Mouse (Mus musculus) monocyte, adult 5-6 weeks (primary cell): ENCODE measurements around the gene Tas2r143. TPM values are rescaled to one million over a fixed set of nuclear protein-coding genes. Genes with fewer than 3 reads are reported as not detected.

Experiments used
- ATAC-seq: fragments of 153-309, 156-312 bp; replicated peaks from 2 replicates; pipeline ENCODE4 v1.8.0; 2017; ENCODE audit warnings: mild to moderate bottlenecking; ENCODE audit not compliant: low TSS enrichment, insufficient number of reproducible peaks, severe bottlenecking, poor library complexity, low FRiP score
- total RNA-seq: library from RNA; stranded (forward); fragments of 200-1000, 200-491, 200-594 nt; gene quantifications from 3 replicates; pipeline ENCODE4 v1.2.3, GENCODE M21; 2017

Gene Tas2r143
- total RNA-seq: 2.9 to 4.2 TPM in 2 of 3 replicates, not detected in the other

DNA sequence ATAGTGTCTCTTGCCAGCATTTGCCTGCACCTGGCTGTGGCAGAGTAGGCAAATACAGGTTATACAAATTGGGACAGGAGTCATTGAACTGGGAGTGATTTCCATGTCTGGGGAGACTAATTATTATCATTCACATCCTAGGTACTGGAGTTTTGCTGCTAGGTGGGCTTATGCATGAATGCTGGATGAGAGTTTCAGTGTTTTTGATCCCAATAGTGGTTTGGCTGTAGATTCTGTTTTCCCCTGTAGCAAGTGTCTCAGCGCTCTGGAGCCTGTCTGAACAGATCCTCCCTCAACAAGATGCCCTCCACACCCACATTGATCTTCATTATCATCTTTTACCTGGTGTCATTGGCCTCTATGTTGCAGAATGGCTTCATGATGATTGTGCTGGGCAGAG lies at the start of gene Tas2r143:
Tas2r143 (plus strand) TSS at position 301 of the 400 bp plus-strand sequence.
- no peak for ATAC-seq

DNA sequence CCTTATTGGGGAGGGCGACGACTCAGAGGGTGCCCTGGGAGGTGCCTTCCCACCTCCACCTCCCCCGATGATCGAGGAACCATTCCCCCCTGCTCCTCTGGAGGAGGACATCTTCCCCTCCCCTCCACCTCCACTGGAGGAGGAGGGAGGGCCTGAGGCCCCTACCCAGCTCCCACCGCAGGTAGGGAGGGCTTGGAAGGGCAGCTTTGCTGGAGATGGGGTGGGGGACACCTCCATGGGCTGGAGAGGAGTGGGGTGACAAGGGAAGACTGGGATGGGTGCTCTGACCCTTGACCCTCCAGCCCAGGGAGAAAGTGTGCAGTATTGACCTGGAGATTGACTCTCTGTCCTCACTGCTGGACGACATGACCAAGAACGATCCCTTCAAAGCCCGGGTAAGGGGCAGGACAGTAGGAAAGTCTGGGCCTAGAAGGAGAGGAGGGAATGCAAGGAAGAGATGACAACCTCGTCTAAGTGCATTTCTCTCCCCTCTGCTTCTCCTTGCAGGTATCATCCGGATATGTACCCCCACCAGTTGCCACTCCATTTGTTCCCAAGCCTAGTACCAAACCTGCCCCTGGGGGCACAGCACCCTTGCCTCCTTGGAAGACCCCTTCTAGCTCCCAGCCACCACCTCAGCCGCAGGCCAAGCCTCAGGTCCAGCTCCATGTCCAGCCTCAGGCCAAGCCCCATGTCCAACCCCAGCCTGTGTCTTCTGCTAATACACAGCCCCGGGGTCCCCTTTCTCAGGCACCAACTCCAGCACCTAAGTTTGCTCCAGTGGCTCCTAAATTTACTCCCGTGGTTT lies 48.9 kb upstream of the Tas2r143 start:
- ATAC-seq: no peak

DNA sequence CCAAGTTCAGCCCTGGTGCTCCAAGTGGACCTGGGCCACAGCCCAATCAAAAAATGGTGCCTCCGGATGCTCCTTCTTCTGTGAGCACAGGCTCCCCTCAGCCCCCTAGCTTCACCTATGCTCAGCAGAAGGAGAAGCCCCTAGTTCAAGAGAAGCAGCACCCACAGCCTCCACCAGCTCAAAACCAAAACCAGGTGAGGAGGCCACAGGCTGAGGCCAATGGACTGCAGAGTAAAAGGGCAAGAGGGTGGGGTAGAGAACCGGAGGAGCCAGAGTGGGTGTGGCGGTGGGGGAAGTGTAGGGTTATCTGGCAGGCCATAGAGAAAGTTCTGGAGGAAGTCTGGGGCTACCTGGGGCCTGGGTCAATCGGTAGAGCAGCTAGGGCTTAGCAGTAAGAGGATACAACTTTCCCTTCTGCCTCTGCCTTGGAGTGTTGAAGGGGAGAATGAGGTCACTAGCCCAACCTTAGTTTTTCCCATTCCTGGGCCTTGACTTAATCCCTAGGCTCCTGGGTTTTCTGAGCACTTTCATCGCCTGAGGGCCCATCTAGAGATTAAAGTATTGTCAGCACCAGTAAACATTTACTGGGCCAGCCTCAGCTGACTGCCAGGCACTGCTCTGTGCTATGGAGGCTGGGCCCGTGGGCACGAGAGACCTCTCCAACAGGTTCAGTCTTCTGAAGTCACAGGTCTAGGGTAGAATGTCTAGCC lies 48.1 kb upstream of the Tas2r143 start:
- ATAC-seq: no peak

DNA sequence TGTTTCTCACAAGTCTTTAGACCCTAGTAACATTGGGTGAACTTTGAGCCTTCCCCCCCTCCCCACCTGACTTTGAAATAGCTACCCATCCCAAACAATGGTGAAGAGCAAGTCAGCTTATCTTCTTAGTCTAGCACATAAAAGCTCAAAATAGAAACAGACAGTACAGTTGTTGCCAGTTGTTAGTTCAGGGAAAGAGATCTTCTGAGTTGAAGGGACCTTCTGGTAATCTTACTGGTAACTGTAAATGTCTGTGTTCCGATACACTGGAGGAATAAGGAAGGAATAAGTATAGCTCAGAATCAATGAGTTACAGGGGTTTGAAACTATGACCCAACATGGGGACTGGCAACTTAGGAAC lies 47.6 kb upstream of the Tas2r143 start:
- no peak for ATAC-seq

DNA sequence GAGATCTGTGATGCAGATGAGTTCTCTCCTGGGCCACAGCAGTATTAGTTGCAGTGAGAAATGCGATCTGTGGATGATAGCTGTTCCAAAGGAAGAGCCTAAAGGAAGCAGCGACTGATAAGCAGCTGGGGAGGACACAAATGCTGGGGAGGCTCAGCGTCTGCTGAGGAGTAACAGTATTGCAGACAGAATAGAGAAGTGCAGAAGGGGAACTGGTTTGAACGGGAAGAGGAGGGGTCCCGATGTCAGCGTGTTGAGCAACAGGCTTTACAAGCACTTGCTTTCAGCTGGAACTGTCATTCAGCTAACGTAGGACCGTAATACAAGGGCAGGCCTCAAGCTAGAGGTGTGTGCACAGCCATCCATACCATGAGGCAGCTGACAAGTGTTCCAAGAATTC lies 46.9 kb upstream of the Tas2r143 start:
- peak; percentile 46 for ATAC-seq

- 0 out of 2 replicates have a peak, but pooled peaks have one; percentile 3 for ATAC-seq
Observed at GRCm38 (mm10) chr6:42354076-42355019, 45.7 kb upstream of the Tas2r143 start.

DNA sequence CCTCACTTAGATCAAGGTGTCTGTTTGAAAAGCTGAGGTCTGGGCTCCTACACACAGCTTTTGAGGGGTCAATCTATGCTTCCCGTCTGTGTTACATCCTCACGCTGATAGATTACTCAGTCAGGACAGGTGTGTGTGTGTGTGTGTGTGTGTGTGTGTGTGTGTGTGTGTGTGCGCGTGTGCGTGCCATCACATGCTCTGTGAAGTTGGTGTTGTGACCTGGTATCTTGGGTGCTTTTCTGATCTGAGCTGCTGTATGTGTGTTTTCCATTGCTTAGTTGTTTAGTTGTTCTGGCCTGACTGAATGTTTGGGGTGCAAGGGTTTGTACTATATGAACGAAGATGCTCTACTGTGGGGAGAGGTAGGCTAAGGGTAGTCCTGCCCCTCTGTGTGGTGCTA lies 44.7 kb upstream of the Tas2r143 start:
- no peak for ATAC-seq

DNA sequence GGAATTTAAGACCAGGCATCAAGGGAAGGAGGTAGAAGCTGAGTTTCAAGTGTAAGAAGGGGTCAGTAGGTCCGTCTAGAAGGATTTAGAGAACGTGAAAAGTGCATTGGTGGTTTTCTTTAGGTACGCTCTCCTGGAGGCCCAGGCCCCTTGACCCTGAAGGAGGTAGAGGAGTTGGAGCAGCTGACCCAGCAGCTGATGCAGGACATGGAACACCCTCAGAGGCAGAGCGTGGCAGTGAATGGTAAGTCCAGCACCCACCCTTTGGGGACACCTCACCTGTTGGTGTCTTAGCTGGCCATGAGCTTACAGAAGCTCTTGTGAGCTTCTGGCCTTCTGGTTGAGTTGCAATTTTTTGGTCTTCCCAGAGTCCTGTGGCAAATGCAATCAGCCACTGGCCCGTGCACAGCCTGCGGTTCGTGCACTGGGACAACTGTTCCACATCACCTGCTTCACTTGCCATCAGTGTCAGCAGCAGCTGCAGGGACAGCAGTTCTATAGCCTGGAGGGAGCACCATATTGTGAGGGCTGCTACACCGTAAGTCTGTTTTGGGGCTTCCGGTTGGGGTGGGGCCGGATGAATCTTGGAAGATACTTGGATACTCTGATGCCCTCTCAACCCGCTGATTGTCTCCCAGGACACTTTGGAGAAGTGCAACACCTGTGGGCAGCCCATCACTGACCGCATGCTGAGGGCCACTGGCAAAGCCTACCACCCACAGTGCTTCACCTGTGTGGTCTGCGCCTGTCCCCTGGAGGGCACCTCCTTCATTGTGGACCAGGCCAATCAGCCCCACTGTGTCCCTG lies 44.0 kb upstream of the Tas2r143 start:
- no peak for ATAC-seq

- ATAC-seq: no peak
Observed at GRCm38 (mm10) chr6:42356913-42357312, 43.1 kb upstream of the Tas2r143 start.

GRCm38 (mm10) chr6:42357901-42358300 lies 42.1 kb upstream of the Tas2r143 start:
- no peak for ATAC-seq

- ATAC-seq: no peak
Observed at GRCm38 (mm10) chr6:42358901-42359300, 41.1 kb upstream of the Tas2r143 start.

DNA sequence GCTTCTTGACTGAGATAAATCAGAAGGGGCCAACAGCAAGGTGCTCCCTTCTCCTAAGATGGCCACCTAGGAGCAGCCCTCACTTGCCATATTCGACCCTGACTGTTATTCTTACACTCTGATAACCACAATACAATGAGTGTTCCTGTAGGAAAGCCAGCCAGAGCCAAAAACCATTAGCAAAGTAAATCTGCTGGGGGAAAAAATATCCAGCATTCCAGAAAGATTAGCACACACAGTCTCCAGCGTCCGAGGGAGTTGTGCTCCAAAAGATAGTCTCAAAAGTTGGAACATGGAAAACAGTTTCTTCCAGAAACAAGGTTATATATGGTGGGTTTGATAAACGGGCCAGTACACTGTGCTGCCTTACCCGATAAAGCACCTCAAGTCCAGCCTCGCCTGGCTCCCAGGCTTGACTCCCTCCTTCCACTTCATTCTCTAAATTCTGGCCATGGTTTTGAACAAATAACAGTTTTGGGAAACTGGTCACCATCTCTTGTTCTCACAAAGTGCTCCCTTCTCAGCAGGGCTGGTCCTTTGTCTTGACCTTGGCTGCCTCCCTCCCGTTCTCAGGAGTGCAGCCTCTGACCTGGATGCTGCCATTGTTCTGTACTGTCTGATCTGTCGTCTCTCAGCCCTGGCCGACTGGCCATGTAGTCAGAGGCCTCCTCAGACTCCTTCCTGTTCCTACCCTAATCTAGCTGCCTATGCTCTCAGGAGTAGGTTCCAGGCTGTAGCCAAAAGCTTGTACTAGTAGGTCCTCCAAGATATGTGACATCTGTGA lies 40.5 kb upstream of the Tas2r143 start:
- no peak for ATAC-seq

- ATAC-seq: no peak
Observed at GRCm38 (mm10) chr6:42360231-42360840, 39.7 kb upstream of the Tas2r143 start.

DNA sequence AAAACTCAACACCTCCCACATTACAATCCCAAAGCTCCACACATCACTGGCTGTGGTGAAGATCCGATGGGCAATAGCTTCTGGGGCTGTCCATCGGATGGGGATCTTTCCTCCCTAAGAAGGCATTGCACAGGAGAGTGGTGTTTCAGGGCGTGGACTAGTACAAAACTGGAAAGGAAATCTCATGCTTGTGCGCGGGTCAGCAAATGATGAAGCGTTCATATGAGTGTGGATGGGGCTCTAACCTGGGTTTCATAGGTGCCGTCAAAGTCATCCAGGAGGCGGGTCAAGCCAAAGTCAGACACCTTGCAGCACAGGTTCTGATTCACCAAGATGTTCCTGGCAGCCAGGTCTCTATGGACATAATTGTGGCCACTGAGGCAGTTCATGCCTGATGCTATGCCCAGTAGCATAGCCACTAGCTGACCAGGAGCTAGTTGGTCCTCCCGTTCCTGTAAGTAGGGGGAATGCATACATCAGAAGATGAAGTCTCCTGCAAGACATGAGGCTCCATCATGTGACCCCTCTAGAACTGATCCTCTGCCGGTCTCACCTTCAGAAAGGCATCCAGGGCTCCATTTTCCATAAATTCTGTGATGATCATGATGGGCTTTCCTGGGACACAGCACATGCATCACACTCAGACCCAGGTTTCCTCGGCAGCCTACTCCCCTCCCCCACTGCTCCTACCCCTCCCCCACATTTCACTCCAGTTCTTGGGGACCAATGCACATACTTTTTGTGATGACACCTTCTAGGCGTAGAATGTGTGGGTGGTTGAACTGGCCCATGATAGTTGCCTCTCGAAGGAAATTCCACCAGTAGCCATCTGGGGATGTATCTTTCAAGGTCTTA lies 38.8 kb upstream of the Tas2r143 start:
- ATAC-seq: no peak

GRCm38 (mm10) chr6:42362074-42362473 lies 38.0 kb upstream of the Tas2r143 start:
- ATAC-seq: no peak

DNA sequence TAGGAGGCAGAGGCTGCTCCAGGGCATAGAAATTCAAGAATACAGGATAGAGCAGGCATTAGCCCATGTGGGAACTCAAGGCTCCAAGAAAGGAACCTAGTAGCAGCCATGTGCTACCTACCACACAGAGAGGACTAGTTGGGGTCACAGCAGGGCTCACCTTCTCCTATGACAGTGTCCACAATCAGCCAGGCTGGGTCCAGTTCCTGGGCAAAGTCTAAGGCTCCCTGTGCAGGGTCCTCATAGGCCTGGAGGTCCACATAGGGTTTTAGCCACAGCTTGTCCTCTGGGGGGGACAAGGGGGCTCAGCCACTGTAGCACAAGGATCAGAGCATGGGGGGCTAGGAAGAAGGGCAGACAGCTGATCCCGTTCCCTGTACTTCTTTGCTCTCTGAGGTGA lies 37.5 kb upstream of the Tas2r143 start:
- ATAC-seq: no peak
